Mouse (Mus musculus): Measurements from ENCODE around the gene Olfr1241.

Olfr1241 gene

DNA sequence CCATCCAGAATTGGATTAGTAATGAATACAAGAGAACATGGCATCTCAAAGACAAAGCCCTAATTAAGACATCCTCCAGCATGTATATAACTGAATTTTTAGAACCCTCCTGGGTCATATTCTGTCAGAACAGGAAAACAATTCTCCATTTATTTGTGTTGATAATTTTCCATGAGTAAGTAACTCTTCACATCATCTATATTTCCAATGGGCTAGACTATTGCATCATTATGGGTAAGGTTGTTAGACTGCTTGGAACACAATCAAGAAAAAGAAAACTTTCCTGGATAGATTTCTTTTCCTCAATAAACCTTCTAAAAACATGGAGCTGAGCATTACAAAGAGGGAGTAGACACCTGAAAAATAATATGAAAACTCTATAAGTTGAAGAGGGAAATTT, at the start of gene Olfr1241:
Gene Olfr1241 (minus strand): TSS at position 101 of the 400 bp plus-strand sequence.
- DNase-seq (ENCODE audit: low spot score), result no peak

DNA sequence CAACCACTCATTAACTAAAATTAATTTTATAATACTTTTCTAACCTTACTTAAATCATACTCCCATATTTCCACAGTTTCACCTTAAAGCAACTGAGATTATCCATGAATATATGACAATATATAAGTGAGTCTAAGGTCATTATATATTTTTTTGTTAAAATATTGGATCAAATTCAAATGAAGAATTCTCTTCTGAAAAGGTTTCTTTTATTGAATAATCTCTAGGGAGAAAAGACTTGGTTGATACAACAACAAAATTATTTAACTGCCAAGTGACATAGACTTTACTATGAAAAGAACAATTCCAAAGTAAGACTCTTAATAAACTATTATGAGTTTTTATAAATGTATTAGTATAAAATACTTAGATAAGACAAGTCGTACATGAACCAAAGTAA, 44.5 kb upstream of the Olfr1241 start, which contains the start of gene Olfr1243:
Gene Olfr1243 (minus strand): TSS at position 101 of the 400 bp plus-strand sequence.
- DNase-seq (ENCODE audit: low spot score), result no peak

DNA sequence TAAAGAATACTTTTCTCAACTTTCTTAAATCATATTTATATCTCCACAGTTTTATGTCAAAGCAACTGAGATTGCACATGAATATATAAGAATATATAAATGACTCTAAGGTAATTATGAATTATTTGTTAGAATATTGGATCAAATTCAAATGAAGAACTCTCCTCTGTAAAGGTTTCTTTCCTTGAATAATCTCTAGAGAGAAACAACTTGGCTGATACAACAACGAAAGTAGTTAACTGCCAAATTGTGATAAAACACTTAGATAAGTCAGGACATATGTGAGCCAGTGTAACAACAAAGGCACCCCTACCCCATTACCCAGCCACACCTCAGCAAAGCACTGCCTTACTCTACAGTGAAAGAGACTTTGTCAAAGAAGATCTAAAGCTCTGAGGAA, 11.3 kb upstream of the Olfr1241 start, which contains the start of gene Olfr1242:
Gene Olfr1242 (minus strand): TSS at position 101 of the 400 bp plus-strand sequence.
- DNase-seq (ENCODE audit: low spot score), result no peak

DNA sequence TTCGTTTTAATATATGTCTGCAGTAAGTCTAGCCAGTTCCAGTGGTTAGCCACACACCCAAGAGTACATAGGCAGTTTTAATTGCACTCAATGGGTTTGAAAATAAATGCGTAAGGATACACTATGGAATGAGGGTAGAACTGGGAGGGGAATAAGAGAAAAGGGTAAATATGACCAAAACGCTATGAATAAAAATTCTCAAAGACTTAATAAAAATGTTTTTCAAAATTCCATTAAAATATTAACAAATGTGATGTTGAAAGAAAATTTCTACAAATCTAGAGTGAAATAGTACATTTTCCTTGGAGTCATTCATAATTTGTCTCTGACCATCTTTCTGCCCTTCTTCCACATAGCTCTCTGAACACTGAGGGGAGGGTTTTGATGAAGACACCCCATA, 44.0 kb downstream of the Olfr1241 start, which contains the start of gene Olfr1240:
Gene Olfr1240 (minus strand): TSS at position 101 of the 400 bp plus-strand sequence.
- no peak for DNase-seq (ENCODE audit: low spot score)

Measured in retina, embryonic 14.5 days (tissue).